Mouse (Mus musculus) MEL (cell line): ENCODE results near the gene Acrbp. TPM values are rescaled to one million over a fixed set of nuclear protein-coding genes. Genes with fewer than 3 reads are reported as not detected.

Experiments used
- DNase-seq: peaks from one replicate; pipeline ENCODE4 v3.0.0; 2011; ENCODE audit warnings: low read depth, low spot score
- H3K27ac ChIP-seq: 2 replicates; pipeline ENCODE4 v1.5.1; 2012; ENCODE audit warnings: low read depth, mild to moderate bottlenecking, control low read depth, low read length, moderate library complexity; ENCODE audit not compliant: control insufficient read depth
- H3K27me3 ChIP-seq, 2 experiments: fragments of 150-350 bp in 1 of 2; sonication (generic) in 1 of 2; 2 replicates each; pipeline ENCODE4 v1.6.1; 2012; ENCODE audit warnings: low read length in 2 of 2, mild to moderate bottlenecking in 2 of 2, improper control_type of control experiment in 1 of 2, moderate library complexity in 1 of 2; ENCODE audit not compliant: insufficient read depth in 2 of 2, control insufficient read depth in 1 of 2
- H3K36me3 ChIP-seq, 2 experiments: 2 replicates each; pipeline ENCODE4 v1.6.1; 2012 to 2014; ENCODE audit warnings: low read length in 2 of 2, improper control_type of control experiment in 1 of 2, inconsistent platforms in 1 of 2, mild to moderate bottlenecking in 1 of 2; ENCODE audit not compliant: insufficient read depth in 2 of 2, control insufficient read depth in 1 of 2
- H3K4me1 ChIP-seq, 2 experiments: fragments of 150-350 bp in 1 of 2; sonication (generic) in 1 of 2; 2 replicates each; pipeline ENCODE4 v1.6.1; 2012; ENCODE audit warnings: low read length in 2 of 2, improper control_type of control experiment in 1 of 2, mild to moderate bottlenecking in 1 of 2; ENCODE audit not compliant: insufficient read depth in 2 of 2, control insufficient read depth in 1 of 2
- H3K4me3 ChIP-seq, 2 experiments: fragments of 150-350 bp in 1 of 2; sonication (generic) in 1 of 2; 2 replicates each; pipeline ENCODE4 v1.5.1; 2012; ENCODE audit warnings: low read depth in 2 of 2, low read length in 2 of 2, mild to moderate bottlenecking in 2 of 2, moderate library complexity in 2 of 2, control low read depth in 1 of 2, improper control_type of control experiment in 1 of 2; ENCODE audit not compliant: control insufficient read depth in 1 of 2, insufficient read depth in 1 of 2
- H3K79me2 ChIP-seq: 2 replicates; pipeline ENCODE4 v1.6.1; 2012; ENCODE audit warnings: mild to moderate bottlenecking, low read length, moderate library complexity; ENCODE audit not compliant: control insufficient read depth, poor library complexity, insufficient read depth
- H3K9ac ChIP-seq: 2 replicates; pipeline ENCODE4 v1.6.1; 2012; ENCODE audit warnings: low read depth, mild to moderate bottlenecking, control low read depth, low read length, moderate library complexity; ENCODE audit not compliant: control insufficient read depth, poor library complexity, severe bottlenecking
- H3K9me3 ChIP-seq: fragments of 150-350 bp; sonication (generic); replicated peaks from 2 replicates; pipeline ENCODE4 v1.6.1; 2012; ENCODE audit warnings: mild to moderate bottlenecking, low read length, improper control_type of control experiment, moderate library complexity; ENCODE audit not compliant: insufficient read depth
- BHLHE40 ChIP-seq: IDR thresholded peaks from 2 replicates; pipeline ENCODE4 v1.6.1; 2012; ENCODE audit warnings: low read depth, mild to moderate bottlenecking, inconsistent platforms, low read length, improper control_type of control experiment, borderline replicate concordance
- CHD1 ChIP-seq: IDR thresholded peaks from 2 replicates; pipeline ENCODE4 v1.6.1; 2012; ENCODE audit warnings: low read depth, mild to moderate bottlenecking, inconsistent platforms, low read length, improper control_type of control experiment
- CHD2 ChIP-seq: IDR thresholded peaks from 2 replicates; pipeline ENCODE4 v1.6.1; 2011; ENCODE audit warnings: low read length, improper control_type of control experiment
- CTCF ChIP-seq, 3 experiments: IDR thresholded peaks in 2 of 3; conservative IDR thresholded peaks in 1 of 3; 2 replicates each; pipeline ENCODE4 v1.5.1; 2011 to 2012; ENCODE audit warnings: low read length in 3 of 3, low read depth in 2 of 3, mild to moderate bottlenecking in 2 of 3, improper control_type of control experiment in 1 of 3, inconsistent platforms in 1 of 3, mixed read lengths in 1 of 3, moderate library complexity in 1 of 3; ENCODE audit not compliant: control insufficient read depth in 1 of 3, insufficient read depth in 1 of 3, poor library complexity in 1 of 3, severe bottlenecking in 1 of 3
- E2F4 ChIP-seq: IDR thresholded peaks from 2 replicates; pipeline ENCODE4 v1.6.1; 2011; ENCODE audit warnings: low read depth, low read length, improper control_type of control experiment, borderline replicate concordance
- ELF1 ChIP-seq: IDR thresholded peaks from 2 replicates; pipeline ENCODE4 v1.6.1; 2014; ENCODE audit warnings: low read depth, mild to moderate bottlenecking, inconsistent platforms, low read length, improper control_type of control experiment, moderate library complexity
- EP300 ChIP-seq, 2 experiments: IDR thresholded peaks; 2 replicates each; pipeline ENCODE4 v1.6.1; 2011; ENCODE audit warnings: improper control_type of control experiment in 2 of 2, low read length in 2 of 2, low read depth in 1 of 2, mild to moderate bottlenecking in 1 of 2
- ETS1 ChIP-seq: IDR thresholded peaks from 2 replicates; pipeline ENCODE4 v1.6.1; 2012; ENCODE audit warnings: low read depth, mild to moderate bottlenecking, inconsistent platforms, low read length, improper control_type of control experiment, moderate library complexity
- GABPA ChIP-seq: IDR thresholded peaks from 2 replicates; pipeline ENCODE4 v1.6.1; 2012; ENCODE audit warnings: low read depth, mild to moderate bottlenecking, inconsistent platforms, low read length, improper control_type of control experiment, moderate library complexity
- GATA1 ChIP-seq: IDR thresholded peaks from 2 replicates; pipeline ENCODE4 v1.6.1; 2011; ENCODE audit warnings: low read depth, low read length, improper control_type of control experiment
- JUND ChIP-seq: IDR thresholded peaks from 2 replicates; pipeline ENCODE4 v1.6.1; 2011; ENCODE audit warnings: low read depth, mild to moderate bottlenecking, improper control_type of control experiment, low read length
- KAT2A ChIP-seq: conservative IDR thresholded peaks from 2 replicates; pipeline ENCODE4 v1.6.1; 2012; ENCODE audit warnings: low read depth, low read length, improper control_type of control experiment, inconsistent platforms
- MAFK ChIP-seq: IDR thresholded peaks from 2 replicates; pipeline ENCODE4 v1.6.1; 2011; ENCODE audit warnings: low read depth, mild to moderate bottlenecking, low read length, improper control_type of control experiment, borderline replicate concordance
- MAZ ChIP-seq: IDR thresholded peaks from 2 replicates; pipeline ENCODE4 v1.6.1; 2012; ENCODE audit warnings: low read depth, mild to moderate bottlenecking, inconsistent platforms, low read length, improper control_type of control experiment
- MEF2A ChIP-seq: IDR thresholded peaks from 2 replicates; pipeline ENCODE4 v1.6.1; 2014; ENCODE audit warnings: low read depth, mild to moderate bottlenecking, inconsistent platforms, low read length, improper control_type of control experiment; ENCODE audit not compliant: poor library complexity, insufficient replicate concordance, severe bottlenecking; ENCODE audit errors: extremely low read depth
- MXI1 ChIP-seq: IDR thresholded peaks from 2 replicates; pipeline ENCODE4 v1.6.1; 2011; ENCODE audit warnings: mild to moderate bottlenecking, low read depth, low read length, improper control_type of control experiment
- MYB ChIP-seq: IDR thresholded peaks from 2 replicates; pipeline ENCODE4 v1.6.1; 2011; ENCODE audit warnings: mild to moderate bottlenecking, low read depth, low read length, improper control_type of control experiment
- MYC ChIP-seq: IDR thresholded peaks from 2 replicates; pipeline ENCODE4 v1.6.1; 2011; ENCODE audit warnings: low read depth, mild to moderate bottlenecking, low read length, improper control_type of control experiment, moderate library complexity
- NELFE ChIP-seq: IDR thresholded peaks from 2 replicates; pipeline ENCODE4 v1.6.1; 2011; ENCODE audit warnings: low read depth, low read length, improper control_type of control experiment
- NRF1 ChIP-seq: IDR thresholded peaks from 2 replicates; pipeline ENCODE4 v1.6.1; 2014; ENCODE audit warnings: low read depth, mild to moderate bottlenecking, inconsistent platforms, low read length, improper control_type of control experiment, moderate library complexity; ENCODE audit not compliant: poor library complexity, insufficient read depth, severe bottlenecking
- POLR2A ChIP-seq, 2 experiments: IDR thresholded peaks; 2 replicates each; pipeline ENCODE4 v1.6.1; 2011 to 2012; ENCODE audit warnings: low read length in 2 of 2, mild to moderate bottlenecking in 2 of 2, control low read depth in 1 of 2, improper control_type of control experiment in 1 of 2, low read depth in 1 of 2, moderate library complexity in 1 of 2; ENCODE audit not compliant: control insufficient read depth in 1 of 2, insufficient read depth in 1 of 2, poor library complexity in 1 of 2
- POLR2AphosphoS2 ChIP-seq: IDR thresholded peaks from 2 replicates; pipeline ENCODE4 v1.6.1; 2011; ENCODE audit warnings: low read length, improper control_type of control experiment
- POLR2AphosphoS5 ChIP-seq: IDR thresholded peaks from 2 replicates; pipeline ENCODE4 v1.6.1; 2012; ENCODE audit warnings: low read depth, borderline replicate concordance, mild to moderate bottlenecking, inconsistent platforms, low read length, moderate library complexity, mixed read lengths
- RAD21 ChIP-seq: IDR thresholded peaks from 2 replicates; pipeline ENCODE4 v1.6.1; 2011; ENCODE audit warnings: mild to moderate bottlenecking, low read depth, low read length, improper control_type of control experiment
- RCOR1 ChIP-seq: IDR thresholded peaks from 2 replicates; pipeline ENCODE4 v1.6.1; 2012; ENCODE audit warnings: low read depth, mild to moderate bottlenecking, inconsistent platforms, low read length, improper control_type of control experiment
- SIN3A ChIP-seq: IDR thresholded peaks from 2 replicates; pipeline ENCODE4 v1.6.1; 2012; ENCODE audit warnings: low read length, improper control_type of control experiment, inconsistent platforms
- SMC3 ChIP-seq: IDR thresholded peaks from 2 replicates; pipeline ENCODE4 v1.6.1; 2011; ENCODE audit warnings: low read depth, low read length, improper control_type of control experiment
- TBP ChIP-seq: IDR thresholded peaks from 2 replicates; pipeline ENCODE4 v1.8.0; 2011; ENCODE audit warnings: low read depth, low read length, improper control_type of control experiment
- TCF12 ChIP-seq: IDR thresholded peaks from 2 replicates; pipeline ENCODE4 v1.6.1; 2014; ENCODE audit warnings: low read depth, mild to moderate bottlenecking, inconsistent platforms, low read length, improper control_type of control experiment, moderate library complexity
- UBTF ChIP-seq: IDR thresholded peaks from 2 replicates; pipeline ENCODE4 v1.6.1; 2012; ENCODE audit warnings: low read depth, mild to moderate bottlenecking, inconsistent platforms, low read length, improper control_type of control experiment, moderate library complexity, borderline replicate concordance; ENCODE audit not compliant: insufficient read depth
- USF1 ChIP-seq: IDR thresholded peaks from 2 replicates; pipeline ENCODE4 v1.6.1; 2014; ENCODE audit warnings: low read depth, mild to moderate bottlenecking, inconsistent platforms, low read length, improper control_type of control experiment, moderate library complexity
- USF2 ChIP-seq, 2 experiments: IDR thresholded peaks; 2 replicates each; pipeline ENCODE4 v1.6.1; 2011 to 2012; ENCODE audit warnings: improper control_type of control experiment in 2 of 2, low read length in 2 of 2, borderline replicate concordance in 1 of 2, inconsistent platforms in 1 of 2, low read depth in 1 of 2, mild to moderate bottlenecking in 1 of 2; ENCODE audit not compliant: insufficient read depth in 1 of 2
- ZKSCAN1 ChIP-seq: IDR thresholded peaks from 2 replicates; pipeline ENCODE4 v1.6.1; 2012; ENCODE audit warnings: low read depth, mild to moderate bottlenecking, inconsistent platforms, low read length, improper control_type of control experiment, moderate library complexity
- ZMIZ1 ChIP-seq: IDR thresholded peaks from 2 replicates; pipeline ENCODE4 v1.6.1; 2012; ENCODE audit warnings: low read depth, mild to moderate bottlenecking, inconsistent platforms, low read length, improper control_type of control experiment, moderate library complexity
- ZNF384 ChIP-seq: IDR thresholded peaks from 2 replicates; pipeline ENCODE4 v1.6.1; 2012; ENCODE audit warnings: low read depth, mild to moderate bottlenecking, inconsistent platforms, low read length, improper control_type of control experiment
- polyA plus RNA-seq, 2 experiments: library from polyadenylated mRNA; stranded (reverse) in 1 of 2; unstranded in 1 of 2; fragments of >175 nt in 1 of 2; fragments of >200 nt in 1 of 2; gene quantifications; 2 replicates each; pipeline versions ENCODE4 v1.2.1 to v1.2.4; 2012; ENCODE audit warnings: low replicate concordance in 2 of 2, low read depth in 1 of 2; ENCODE audit not compliant: insufficient read length in 2 of 2, insufficient read depth in 1 of 2, missing spikeins in 1 of 2
- total RNA-seq: library from RNA; depleted of rRNA; stranded (reverse); fragments of 300-350 nt; gene quantifications from 2 replicates; pipeline ENCODE4 v1.2.3, GENCODE M21; 2012

Gene Acrbp
- total and polyA plus RNA-seq, 3 experiments = 3.3 to 5.3 TPM; not detected in 1

DNA sequence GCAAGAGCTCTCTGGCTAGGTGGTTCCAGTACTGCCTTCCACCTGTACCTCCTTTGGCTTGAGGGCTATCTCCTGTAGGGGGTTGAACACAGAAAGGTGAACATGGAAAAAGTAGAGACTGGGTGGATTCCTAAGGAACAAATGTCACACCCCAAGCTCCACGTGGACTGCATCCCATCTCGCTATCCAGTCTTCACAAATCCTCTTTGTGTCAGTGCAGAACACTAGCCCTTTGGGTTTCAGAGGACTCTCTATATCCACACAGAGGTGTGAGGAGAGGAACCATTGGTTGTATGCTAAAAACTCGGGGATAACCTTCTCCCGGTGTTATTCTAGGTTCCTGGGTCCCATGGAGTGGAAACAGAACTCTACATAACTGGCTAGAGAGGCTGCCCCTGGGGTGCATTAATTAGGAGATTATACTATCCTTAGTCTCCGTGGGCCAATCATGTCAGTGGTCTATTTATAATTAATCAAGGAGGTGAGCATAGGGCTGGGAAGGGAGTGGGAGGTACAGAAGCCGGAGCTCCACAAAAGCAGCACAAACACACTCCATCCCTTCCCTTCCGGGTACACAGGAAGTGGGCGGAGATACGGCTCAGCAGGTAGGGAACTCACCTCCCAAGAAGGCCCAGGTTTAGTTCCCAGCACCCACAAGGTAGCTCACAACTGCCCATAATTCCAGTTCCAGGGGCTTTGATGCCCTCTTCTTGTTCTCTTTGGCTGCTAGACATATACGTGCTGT is 41.0 kb downstream of the Acrbp start:
- H3K4me1 ChIP-seq = peaks cover 8 to 19% of the 10 kb centered on the region in 2 experiments
- TF ChIP-seq UBTF = no peak
- 0 out of 2 replicates have a peak, but pooled peaks have one; percentile 31 for TF ChIP-seq RCOR1
- no peak; the same call in 1 of the 2 replicates for TF ChIP-seq POLR2AphosphoS2
- TF ChIP-seq MAFK = no peak
- no peak for TF ChIP-seq SMC3
- TF ChIP-seq MYC = 0 out of 2 replicates have a peak, but pooled peaks have one; percentile 53
- no peak for TF ChIP-seq USF1
- TF ChIP-seq RAD21 = no peak
- no peak for TF ChIP-seq CHD2
- TF ChIP-seq BHLHE40 = no peak
- TF ChIP-seq SIN3A = peak; percentile 54; the same call in 1 of the 2 replicates
- TF ChIP-seq USF2 (IDR thresholded peaks at IDR 0.05; ENCODE audit: borderline replicate concordance in 1 of 2, insufficient read depth in 1 of 2, low read depth in 1 of 2, low read length in 2 of 2) = no peak
- TF ChIP-seq EP300 (IDR thresholded peaks at IDR 0.05; ENCODE audit: low read depth in 1 of 2, low read length in 2 of 2) = no peak; a peak in 1 of 4 replicates
- peak; percentile 61 for TF ChIP-seq NELFE
- TF ChIP-seq ETS1 = 0 out of 2 replicates have a peak, but pooled peaks have one; percentile 13
- TF ChIP-seq CTCF (IDR thresholded peaks at IDR 0.05 in 2 of 3, conservative IDR thresholded peaks at IDR 0.05 in 1 of 3; ENCODE audit: control insufficient read depth in 1 of 3, insufficient read depth in 1 of 3, low read depth in 2 of 3, low read length in 3 of 3, poor library complexity in 1 of 3, severe bottlenecking in 1 of 3) = no peak
- TF ChIP-seq JUND = no peak
- no peak for TF ChIP-seq NRF1
- no peak for TF ChIP-seq ZNF384
- peak; percentile 79 for TF ChIP-seq MXI1
- TF ChIP-seq MAZ = peak; percentile 69; the same call in 1 of the 2 replicates
- no peak for TF ChIP-seq ZKSCAN1
- TF ChIP-seq CHD1 = 0 out of 2 replicates have a peak, but pooled peaks have one; percentile 52
- peak in 1 of 2 experiments; percentile 33; a peak in 1 of 4 replicates for TF ChIP-seq POLR2A (IDR thresholded peaks at IDR 0.05; ENCODE audit: control insufficient read depth in 1 of 2, insufficient read depth in 1 of 2, low read depth in 1 of 2, low read length in 2 of 2, poor library complexity in 1 of 2)
- TF ChIP-seq E2F4 = no peak
- no peak for TF ChIP-seq TCF12
- no peak for TF ChIP-seq GABPA
- TF ChIP-seq MEF2A = no peak
- no peak for TF ChIP-seq GATA1
- TF ChIP-seq MYB = no peak
- peak; percentile 70 for TF ChIP-seq ELF1
- peak; percentile 49; the same call in 1 of the 2 replicates for TF ChIP-seq ZMIZ1
- TF ChIP-seq KAT2A = peak; percentile 22; the same call in 1 of the 2 replicates
- no peak for TF ChIP-seq TBP
- TF ChIP-seq POLR2AphosphoS5 = no peak

More for the DNA sequence above, 41.0 kb downstream of the Acrbp start:
- Histone ChIP-seq H3K79me2 (no peaks in the 10 kb centered on the region; the same call in 1 of the 2 replicates), H3K9me3 (no peaks in the 10 kb centered on the region), H3K27ac (peak overlapping the region; percentile 73), H3K36me3 (peaks cover 0 to 19% of the 10 kb centered on the region in 2 experiments; a peak in 2 of 4 replicates), H3K27me3 (no peaks in the 10 kb centered on the region), H3K4me3 (peak overlapping the region; percentile 33 to 44), H3K9ac (peak overlapping the region; percentile 59)
- peak; percentile 79 for DNase-seq
